Mouse (Mus musculus) c-Kit-positive CD71-positive TER-119-negative erythroid progenitor cells, embryonic 14.5 days (primary cell): ENCODE results near the gene Wipf1.
"Not testable (repeated sequence)": the region's sequence is repeated elsewhere in the genome, so short reads cannot be mapped to it uniquely, and the experiment has no call there.

Source experiments
- DNase-seq: peaks from one replicate; pipeline ENCODE4 v3.0.0-alpha.2; 2013; ENCODE audit warnings: low read depth

The Wipf1 gene

DNA sequence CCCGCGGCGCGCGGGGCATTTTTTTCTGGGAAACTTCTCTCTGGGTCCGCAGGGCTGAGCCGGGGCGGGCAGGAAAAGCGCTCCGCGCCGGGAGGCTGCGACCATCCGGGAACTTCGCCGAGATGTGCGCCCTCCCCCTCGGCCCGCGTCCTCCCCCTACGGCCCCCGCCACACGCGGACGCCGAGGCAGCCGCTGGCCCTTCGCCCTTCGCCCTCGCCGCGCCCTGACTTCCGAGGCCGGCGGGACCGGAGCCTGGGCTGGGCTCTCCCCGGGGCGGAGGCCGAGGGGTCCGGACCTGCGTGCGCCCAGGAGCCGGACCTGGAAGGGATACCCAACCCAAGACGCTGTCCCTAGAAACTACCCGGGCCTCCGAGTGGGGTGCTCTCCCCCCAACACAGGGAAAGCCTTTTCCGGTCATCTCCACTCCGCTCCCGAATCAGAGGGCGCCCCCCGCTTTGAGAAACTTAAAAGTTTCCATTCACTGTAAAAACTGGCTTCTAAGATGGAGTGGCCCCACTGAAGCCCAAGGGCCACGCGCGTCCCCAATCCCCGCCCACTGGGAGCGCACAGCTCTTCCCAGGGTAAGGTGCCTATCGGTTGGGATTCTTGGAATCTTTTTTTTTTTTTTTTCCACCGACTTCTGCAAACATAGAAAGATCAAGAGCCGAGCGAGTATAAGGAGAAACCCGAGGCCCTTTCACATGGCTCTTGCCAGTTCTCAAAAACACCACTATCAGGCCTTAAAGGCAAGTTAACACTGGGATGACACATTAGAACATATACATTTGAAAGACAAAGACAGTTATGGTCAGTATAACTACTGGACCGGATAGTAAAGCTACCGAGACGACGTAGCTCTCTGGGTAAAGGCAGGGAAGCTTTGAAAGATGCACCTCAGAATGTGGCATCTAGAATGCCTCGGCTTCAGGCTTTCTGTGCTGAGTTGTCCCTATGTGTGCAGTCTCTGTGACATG lies at the start of gene Wipf1:
Gene Wipf1, minus strand, starts transcription at position 379 of the 975 bp plus-strand sequence.
- peak; percentile 31 for DNase-seq

- DNase-seq = no peak
These were observed 49.6 kb upstream of the Wipf1 start for GRCm38 (mm10) chr2:73579168-73579567.

GRCm38 (mm10) chr2:73574418-73574817 lies 44.9 kb upstream of the Wipf1 start:
- DNase-seq = no peak

DNA sequence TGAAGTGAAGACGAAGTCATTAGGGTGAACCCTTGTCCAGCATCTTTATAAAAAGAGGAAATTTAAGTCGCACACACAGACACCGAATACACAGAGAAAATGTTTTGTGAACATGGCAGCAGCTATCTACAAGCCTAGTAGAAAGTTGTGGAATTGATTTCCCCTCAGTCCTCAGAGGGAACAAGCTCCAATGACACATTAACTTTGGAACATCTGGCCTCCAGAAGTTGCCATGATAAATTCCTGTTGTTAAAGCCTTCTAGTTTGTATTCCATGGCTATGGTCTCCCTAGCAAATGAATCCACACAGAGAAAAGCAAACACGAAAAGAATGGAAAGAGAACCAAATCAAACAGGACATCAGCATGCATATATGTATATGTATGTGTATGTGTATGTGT lies 44.0 kb upstream of the Wipf1 start:
- no peak for DNase-seq

- no peak for DNase-seq
These were observed 43.2 kb upstream of the Wipf1 start for GRCm38 (mm10) chr2:73572539-73573372.

GRCm38 (mm10) chr2:73571901-73572300 lies 42.4 kb upstream of the Wipf1 start:
- DNase-seq = no peak

GRCm38 (mm10) chr2:73571304-73571703 lies 41.8 kb upstream of the Wipf1 start:
- no peak for DNase-seq

GRCm38 (mm10) chr2:73566989-73567605 lies 37.6 kb upstream of the Wipf1 start:
- peak; percentile 40 for DNase-seq

DNA sequence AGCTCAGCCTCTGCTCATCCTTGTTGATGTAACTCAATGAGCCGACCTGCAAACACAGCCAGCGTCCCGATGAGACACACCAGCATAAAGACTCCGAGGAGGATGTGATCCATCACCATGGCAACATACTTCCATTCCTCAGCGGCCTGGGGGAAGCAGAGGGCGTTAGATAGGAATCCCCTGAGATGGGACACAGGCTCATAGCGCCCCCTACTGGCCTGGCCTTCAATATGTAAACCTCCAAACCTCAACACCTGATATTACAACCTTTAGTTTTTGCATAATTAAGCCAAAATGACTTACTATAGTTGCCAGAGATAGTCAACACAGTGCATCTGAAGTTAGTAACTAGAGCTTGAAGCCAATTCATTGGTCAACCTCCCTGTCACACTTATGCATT lies 36.6 kb upstream of the Wipf1 start:
- no peak for DNase-seq

DNA sequence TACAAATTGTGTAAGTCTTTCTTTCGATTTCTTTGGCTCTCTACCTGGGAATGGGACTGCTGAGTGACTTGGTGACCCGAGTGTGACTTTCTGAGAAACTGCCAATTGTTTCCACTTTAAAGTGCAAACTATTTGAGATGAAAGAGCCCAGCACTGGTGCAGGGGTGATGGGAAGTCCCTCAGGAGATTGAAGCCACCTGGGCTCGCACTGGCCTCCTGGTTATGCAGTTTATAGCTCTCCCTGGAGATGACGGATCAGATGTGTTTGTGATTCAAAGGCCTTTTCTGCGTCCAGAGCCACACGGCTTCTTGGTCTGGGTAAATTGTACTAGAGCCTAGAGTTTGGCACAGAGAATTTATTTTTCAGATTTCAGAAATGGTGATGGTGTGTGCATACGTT lies 34.2 kb upstream of the Wipf1 start:
- no peak for DNase-seq

- DNase-seq = no peak
These were observed 33.1 kb upstream of the Wipf1 start for GRCm38 (mm10) chr2:73562656-73563055.

DNA sequence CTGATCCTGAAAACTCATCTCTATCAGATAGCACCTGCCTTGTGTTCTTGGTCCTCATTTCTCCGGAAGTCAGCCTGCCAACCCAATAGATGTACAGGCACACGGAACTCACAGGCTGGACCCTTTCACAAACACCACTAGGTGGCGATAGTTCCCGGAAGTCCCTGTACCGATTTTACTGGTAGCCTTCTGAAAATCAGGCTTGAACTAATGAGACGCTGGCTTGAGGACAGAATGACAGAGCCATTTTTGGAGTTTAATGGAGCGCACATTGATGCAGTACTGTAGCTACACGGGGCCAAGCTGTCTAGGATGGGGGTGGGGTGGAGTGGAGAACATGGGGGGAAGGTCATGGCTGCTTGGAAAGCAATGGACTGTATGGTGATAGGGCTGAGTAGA lies 32.1 kb upstream of the Wipf1 start:
- DNase-seq = peak; percentile 67

- DNase-seq = no peak
These were observed 31.5 kb upstream of the Wipf1 start for GRCm38 (mm10) chr2:73560899-73561664.

GRCm38 (mm10) chr2:73560445-73560844 lies 30.9 kb upstream of the Wipf1 start:
- DNase-seq = no peak

DNA sequence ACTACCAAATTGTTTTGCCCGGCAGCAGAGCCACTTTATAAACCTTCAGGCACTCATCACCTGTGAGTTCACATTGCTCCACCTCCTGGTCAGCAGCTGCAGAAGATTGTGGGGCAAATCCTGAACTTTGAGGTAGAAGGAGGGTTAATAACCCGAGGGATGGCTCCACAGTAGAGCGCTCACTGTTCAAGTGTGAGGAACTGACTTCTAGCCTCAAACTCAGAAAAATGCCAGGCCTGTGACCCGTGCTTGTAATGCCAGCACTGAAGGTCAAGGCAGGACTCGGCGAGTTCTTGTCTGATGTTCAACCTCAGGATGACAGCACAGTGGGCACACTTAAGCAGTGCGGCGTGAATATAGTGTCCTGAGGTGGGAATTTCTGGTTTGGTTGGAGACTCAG lies 28.4 kb upstream of the Wipf1 start:
- DNase-seq = no peak

DNA sequence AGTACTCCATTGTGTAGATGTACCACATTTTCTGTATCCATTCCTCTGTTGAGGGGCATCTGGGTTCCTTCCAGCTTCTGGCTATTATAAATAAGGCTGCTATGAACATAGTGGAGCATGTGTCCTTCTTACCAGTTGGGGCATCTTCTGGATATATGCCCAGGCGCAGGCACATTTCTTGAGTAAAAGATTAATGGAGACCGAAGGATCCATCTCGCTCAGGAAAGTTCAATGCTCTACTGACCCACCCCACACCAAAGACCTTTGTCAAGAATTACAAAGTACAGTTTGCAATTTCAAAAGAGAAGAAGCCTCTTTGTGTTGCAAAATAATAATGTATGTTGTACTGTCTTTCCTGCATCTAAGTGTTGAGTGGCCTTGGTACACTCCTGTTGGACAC lies 27.5 kb upstream of the Wipf1 start:
- DNase-seq = not testable (repeated sequence)

- no peak for DNase-seq
These were observed 24.9 kb upstream of the Wipf1 start for GRCm38 (mm10) chr2:73554389-73554788.

DNA sequence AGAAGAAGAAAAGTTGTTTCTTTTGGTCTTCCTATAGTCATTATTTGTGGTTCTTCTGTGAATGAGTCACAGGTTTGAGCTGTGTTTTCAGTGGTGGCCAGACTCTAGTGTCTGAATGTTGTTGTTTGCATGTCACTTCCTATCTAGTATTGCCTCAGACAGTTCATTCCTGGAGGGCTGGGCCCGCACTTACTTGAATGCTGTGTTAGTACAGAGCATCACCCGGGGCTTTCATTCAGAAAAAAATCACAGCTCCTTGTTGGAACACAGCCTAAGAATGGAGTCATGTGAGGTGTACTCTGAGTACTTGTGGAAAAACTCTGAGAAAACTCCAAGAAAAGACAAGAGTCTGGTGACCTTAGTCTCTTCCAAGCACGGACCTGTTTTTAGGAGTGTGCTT lies 23.4 kb upstream of the Wipf1 start:
- no peak for DNase-seq

DNA sequence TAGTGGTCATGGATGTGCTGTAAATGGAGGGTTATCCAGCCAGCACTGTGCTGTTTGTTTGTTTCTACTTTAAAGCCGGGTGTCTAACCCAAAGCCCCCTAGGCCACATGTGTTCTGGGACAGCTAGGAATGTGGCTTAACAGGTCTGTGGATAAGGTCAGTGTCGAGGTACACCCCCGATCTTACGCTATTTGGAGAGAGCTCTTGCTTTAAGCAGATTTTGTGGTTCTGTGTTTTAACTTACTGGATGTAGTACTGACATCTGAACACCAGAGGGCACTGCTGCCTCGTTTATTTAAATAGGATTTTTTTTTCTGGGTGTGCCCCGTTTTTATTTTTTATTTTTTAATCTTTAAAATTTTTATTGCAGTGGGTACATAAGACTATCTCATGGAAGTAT lies 21.2 kb upstream of the Wipf1 start:
- DNase-seq = peak; percentile 56

DNA sequence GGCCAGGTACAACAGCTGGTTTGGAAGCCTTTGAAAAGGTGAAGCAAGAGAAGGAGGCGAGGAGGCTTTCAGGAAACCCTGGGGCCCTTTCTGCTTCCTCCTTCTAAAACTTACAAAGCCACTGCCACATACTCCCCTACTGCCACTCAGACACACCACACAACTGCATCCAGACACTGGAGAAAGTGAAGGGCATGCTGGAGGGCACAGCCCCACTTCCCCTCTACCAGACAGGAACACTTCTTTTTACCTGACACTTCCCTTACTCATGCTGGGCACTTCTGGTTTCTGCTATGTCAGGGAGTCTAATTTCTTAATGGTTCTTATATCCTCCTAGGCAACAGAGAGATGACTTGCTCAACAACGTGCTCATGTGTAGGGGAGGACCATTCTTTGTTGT lies 19.0 kb upstream of the Wipf1 start:
- no peak for DNase-seq

- DNase-seq = no peak
These were observed 17.7 kb upstream of the Wipf1 start for GRCm38 (mm10) chr2:73547256-73547655.

DNA sequence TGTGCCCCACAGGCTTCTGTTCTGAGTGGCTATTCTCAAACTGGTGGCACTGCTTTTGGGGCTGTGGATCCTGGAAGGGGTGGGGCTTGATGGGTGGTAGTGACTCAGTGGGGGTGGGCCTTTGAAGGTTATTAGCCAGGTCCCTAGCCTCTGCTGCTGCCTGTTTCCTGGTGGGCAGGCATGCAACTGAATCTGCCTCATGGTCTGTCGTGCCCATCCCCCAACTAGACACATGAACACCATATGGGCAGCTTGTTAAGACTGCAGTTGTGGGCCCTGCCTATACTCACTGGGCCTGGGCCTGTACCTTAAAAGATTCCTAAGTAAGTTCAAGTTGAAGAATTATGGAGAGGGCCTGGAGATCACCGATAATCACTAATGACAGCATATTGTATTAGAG lies 16.0 kb upstream of the Wipf1 start:
- no peak for DNase-seq
